Mouse (Mus musculus) neural tube, embryonic 13.5 days (tissue): ENCODE measurements at regions not wholly inside any gene's neighbourhood (a gene's known extent, or its start where the extent isn't known, plus 50 kb on each side); places are given as distances from the start of the nearest gene placed in this dataset.
A peak's percentile ranks its signal among the peaks of the same experiment; 100 is the strongest.

Experiments used
- ATAC-seq: fragments of 200-750 bp; cut with Nextera tagmentation; 2 replicates; pipeline ENCODE4 v1.8.0; 2017; ENCODE audit warnings: low read depth, mild to moderate bottlenecking, moderate TSS enrichment, moderate library complexity
- H3K27ac ChIP-seq: fragments of 300-500 bp; sonication (generic); replicated peaks from 2 replicates; pipeline ENCODE4 v1.5.1; 2015; ENCODE audit warnings: moderate library complexity, mild to moderate bottlenecking, inconsistent platforms
- H3K27me3 ChIP-seq: fragments of 300-500 bp; sonication (generic); 2 replicates; pipeline ENCODE4 v1.6.1; 2015; ENCODE audit warnings: mild to moderate bottlenecking, inconsistent platforms
- H3K36me3 ChIP-seq: fragments of 300-500 bp; sonication (generic); 2 replicates; pipeline ENCODE4 v1.6.1; 2015; ENCODE audit warnings: mild to moderate bottlenecking, inconsistent platforms
- H3K4me1 ChIP-seq: fragments of 300-500 bp; sonication (generic); replicated peaks from 2 replicates; pipeline ENCODE4 v1.6.1; 2015; ENCODE audit warnings: inconsistent platforms
- H3K4me2 ChIP-seq: fragments of 300-500 bp; sonication (generic); 2 replicates; pipeline ENCODE4 v1.6.1; 2015; ENCODE audit warnings: inconsistent platforms, mild to moderate bottlenecking, moderate library complexity
- H3K4me3 ChIP-seq: fragments of 300-500 bp; sonication (generic); 2 replicates; pipeline ENCODE4 v1.5.1; 2015; ENCODE audit warnings: mild to moderate bottlenecking, inconsistent platforms
- H3K9ac ChIP-seq: fragments of 300-500 bp; sonication (generic); 2 replicates; pipeline ENCODE4 v1.6.1; 2015; ENCODE audit warnings: moderate library complexity, mild to moderate bottlenecking, inconsistent platforms
- H3K9me3 ChIP-seq: fragments of 300-500 bp; sonication (generic); 2 replicates; pipeline ENCODE4 v1.6.1; 2016; ENCODE audit warnings: inconsistent platforms
- WGBS: fragments of 180-500 bp; shearing (Covaris S2); methylation state at CpG from one replicate; pipeline ENCODE4 v1.1.7; 2015; 5-methylcytosine and 5-hydroxymethylcytosine counted together

GRCm38 (mm10) chr1:106483008-106483407 is 231.1 kb downstream of the Bcl2 start:
- WGBS, result 66% methylated on average over 3 of the region's 3 CpGs
- peaks cover under 1% of the 10 kb centered on the region; the same call in 1 of the 2 replicates for H3K4me1 ChIP-seq
- no peak overlapping the region for H3K27ac ChIP-seq
- no peaks in the 10 kb centered on the region for H3K36me3 ChIP-seq
- ATAC-seq, result no peak
- H3K4me3 ChIP-seq, result no peak overlapping the region
- H3K4me2 ChIP-seq, result no peak overlapping the region
- 0 out of 2 replicates have a peak, but pooled peaks cover 3% of the 10 kb centered on the region for H3K9me3 ChIP-seq
- H3K9ac ChIP-seq, result no peak overlapping the region
- H3K27me3 ChIP-seq, result no peaks in the 10 kb centered on the region

GRCm38 (mm10) chr1:106477670-106478355 is 236.3 kb downstream of the Bcl2 start:
- no peak overlapping the region for H3K4me3 ChIP-seq
- no peak overlapping the region for H3K27ac ChIP-seq
- WGBS, result 34% methylated on average over 7 of the region's 7 CpGs
- no peak overlapping the region for H3K9ac ChIP-seq
- peaks cover 6% of the 10 kb centered on the region; the same call in 1 of the 2 replicates for H3K4me1 ChIP-seq
- no peaks in the 10 kb centered on the region for H3K36me3 ChIP-seq
- H3K4me2 ChIP-seq, result no peak overlapping the region
- H3K27me3 ChIP-seq, result no peaks in the 10 kb centered on the region
- peak; percentile 59; the same call in 1 of the 2 replicates for ATAC-seq
- H3K9me3 ChIP-seq, result no peaks in the 10 kb centered on the region

- H3K9ac ChIP-seq, result no peak overlapping the region
- H3K4me3 ChIP-seq, result no peak overlapping the region
- no peak overlapping the region for H3K4me2 ChIP-seq
- H3K27me3 ChIP-seq, result no peaks in the 10 kb centered on the region
- H3K9me3 ChIP-seq, result no peaks in the 10 kb centered on the region
- WGBS, result 88% methylated on average over 9 of the region's 9 CpGs
- H3K4me1 ChIP-seq, result peaks cover 20% of the 10 kb centered on the region
- no peak for ATAC-seq
- H3K36me3 ChIP-seq, result no peaks in the 10 kb centered on the region
- H3K27ac ChIP-seq, result no peak overlapping the region
Observed at GRCm38 (mm10) chr1:106468021-106468420, 246.1 kb downstream of the Bcl2 start.

GRCm38 (mm10) chr1:106466644-106467043 is 247.4 kb downstream of the Bcl2 start:
- Histone ChIP-seq H3K27ac (no peak overlapping the region), H3K4me1 (peaks cover 20% of the 10 kb centered on the region), H3K4me3 (no peak overlapping the region), H3K9me3 (no peaks in the 10 kb centered on the region), H3K36me3 (no peaks in the 10 kb centered on the region), H3K27me3 (no peaks in the 10 kb centered on the region), H3K4me2 (no peak overlapping the region), H3K9ac (no peak overlapping the region)
- no peak for ATAC-seq
- WGBS, result 72% methylated on average over 4 of the region's 4 CpGs

- no peak overlapping the region; the same call in 1 of the 2 replicates for H3K4me2 ChIP-seq
Observed at GRCm38 (mm10) chr1:106465977-106466302, 248.1 kb downstream of the Bcl2 start.

GRCm38 (mm10) chr1:106465243-106465976 is 248.7 kb downstream of the Bcl2 start:
- ATAC-seq, result peak; percentile 77
- no peaks in the 10 kb centered on the region for H3K9me3 ChIP-seq
- no peak overlapping the region for H3K4me2 ChIP-seq
- no peak overlapping the region for H3K9ac ChIP-seq
- peak overlapping the region; percentile 52 for H3K27ac ChIP-seq
- no peaks in the 10 kb centered on the region for H3K27me3 ChIP-seq
- H3K4me3 ChIP-seq, result no peak overlapping the region
- 18% methylated on average over 4 of the region's 4 CpGs for WGBS
- no peaks in the 10 kb centered on the region for H3K36me3 ChIP-seq
- peaks cover 20% of the 10 kb centered on the region for H3K4me1 ChIP-seq

More at GRCm38 (mm10) chr1:106465977-106466302, 248.1 kb downstream of the Bcl2 start:
- Histone ChIP-seq H3K9ac (no peak overlapping the region), H3K27me3 (no peaks in the 10 kb centered on the region), H3K4me3 (no peak overlapping the region), H3K36me3 (no peaks in the 10 kb centered on the region), H3K9me3 (no peaks in the 10 kb centered on the region), H3K27ac (peak overlapping the region; percentile 52), H3K4me1 (peaks cover 20% of the 10 kb centered on the region)
- WGBS, result 21% methylated on average over 8 of the region's 8 CpGs
- no peak; the same call in 1 of the 2 replicates for ATAC-seq

GRCm38 (mm10) chr1:106464726-106465125 is 249.3 kb downstream of the Bcl2 start:
- no peak overlapping the region for H3K4me2 ChIP-seq
- H3K9ac ChIP-seq, result no peak overlapping the region
- no peaks in the 10 kb centered on the region for H3K27me3 ChIP-seq
- no peaks in the 10 kb centered on the region for H3K36me3 ChIP-seq
- peaks cover 20% of the 10 kb centered on the region for H3K4me1 ChIP-seq
- no peaks in the 10 kb centered on the region for H3K9me3 ChIP-seq
- 17% methylated on average over 2 of the region's 2 CpGs for WGBS
- no peak overlapping the region for H3K27ac ChIP-seq
- ATAC-seq, result peak; percentile 52; the same call in 1 of the 2 replicates
- no peak overlapping the region for H3K4me3 ChIP-seq

- H3K27ac ChIP-seq, result no peak overlapping the region
- no peak overlapping the region for H3K9ac ChIP-seq
- no peak overlapping the region for H3K4me3 ChIP-seq
- H3K36me3 ChIP-seq, result no peaks in the 10 kb centered on the region
- no peak for ATAC-seq
- no peaks in the 10 kb centered on the region for H3K27me3 ChIP-seq
- H3K4me2 ChIP-seq, result no peak overlapping the region
- peaks cover 20% of the 10 kb centered on the region for H3K4me1 ChIP-seq
- H3K9me3 ChIP-seq, result no peaks in the 10 kb centered on the region
Observed at GRCm38 (mm10) chr1:106462595-106462994, 251.5 kb downstream of the Bcl2 start.

GRCm38 (mm10) chr1:106462112-106462511 is 252.0 kb downstream of the Bcl2 start:
- 96% methylated on average over 1 of the region's 1 CpGs for WGBS
- H3K36me3 ChIP-seq, result no peaks in the 10 kb centered on the region
- no peak for ATAC-seq

GRCm38 (mm10) chr1:106460957-106461356 is 253.1 kb downstream of the Bcl2 start:
- no peak for ATAC-seq
- Histone ChIP-seq H3K36me3 (no peaks in the 10 kb centered on the region), H3K27me3 (no peaks in the 10 kb centered on the region), H3K9ac (no peak overlapping the region), H3K27ac (no peak overlapping the region), H3K4me1 (peaks cover 13% of the 10 kb centered on the region), H3K9me3 (no peaks in the 10 kb centered on the region), H3K4me3 (no peak overlapping the region), H3K4me2 (no peak overlapping the region)
- 80% methylated on average over 2 of the region's 2 CpGs for WGBS

More at GRCm38 (mm10) chr1:106462112-106462511, 252.0 kb downstream of the Bcl2 start:
- H3K4me2 ChIP-seq, result no peak overlapping the region
- no peak overlapping the region for H3K4me3 ChIP-seq
- no peaks in the 10 kb centered on the region for H3K27me3 ChIP-seq
- H3K4me1 ChIP-seq, result peaks cover 20% of the 10 kb centered on the region
- no peak overlapping the region for H3K9ac ChIP-seq
- no peaks in the 10 kb centered on the region for H3K9me3 ChIP-seq
- H3K27ac ChIP-seq, result no peak overlapping the region

- H3K9me3 ChIP-seq, result no peaks in the 10 kb centered on the region
Observed at GRCm38 (mm10) chr1:106449795-106450194, 264.3 kb downstream of the Bcl2 start.

More at GRCm38 (mm10) chr1:106449795-106450194, 264.3 kb downstream of the Bcl2 start:
- WGBS, result 87% methylated on average over 2 of the region's 2 CpGs
- Histone ChIP-seq H3K4me1 (no peaks in the 10 kb centered on the region), H3K36me3 (no peaks in the 10 kb centered on the region), H3K27ac (no peak overlapping the region), H3K4me3 (no peak overlapping the region), H3K27me3 (no peaks in the 10 kb centered on the region), H3K9ac (no peak overlapping the region), H3K4me2 (no peak overlapping the region)
- no peak for ATAC-seq
